Mouse (Mus musculus) kidney, embryonic 14.5 days (tissue): ENCODE measurements around the gene Mettl13. TPM values are rescaled to one million over a fixed set of nuclear protein-coding genes. Genes with fewer than 3 reads are reported as not detected.

Source experiments
- ATAC-seq: fragments of 200-750 bp; cut with Nextera tagmentation; 2 replicates; pipeline ENCODE4 v1.8.0; 2017; ENCODE audit warnings: moderate number of reproducible peaks, mild to moderate bottlenecking, moderate TSS enrichment, moderate library complexity; ENCODE audit not compliant: low FRiP score, low TSS enrichment
- H3K27ac ChIP-seq: fragments of 300-500 bp; sonication (generic); 2 replicates; pipeline ENCODE4 v1.5.1; 2014; ENCODE audit warnings: low read depth, mild to moderate bottlenecking, low read length, moderate library complexity, mixed read lengths
- H3K27me3 ChIP-seq: fragments of 300-500 bp; sonication (generic); 2 replicates; pipeline ENCODE4 v1.6.1; 2014; ENCODE audit warnings: mild to moderate bottlenecking, low read length; ENCODE audit not compliant: control insufficient read depth, insufficient read depth
- H3K36me3 ChIP-seq: fragments of 300-500 bp; sonication (generic); 2 replicates; pipeline ENCODE4 v1.6.1; 2014; ENCODE audit warnings: low read length, mixed read lengths; ENCODE audit not compliant: control insufficient read depth, insufficient read depth
- H3K4me1 ChIP-seq: fragments of 300-500 bp; sonication (generic); 2 replicates; pipeline ENCODE4 v1.6.1; 2014; ENCODE audit warnings: low read length, mixed read lengths; ENCODE audit not compliant: control insufficient read depth, insufficient read depth
- H3K4me2 ChIP-seq: fragments of 300-500 bp; sonication (generic); replicated peaks from 2 replicates; pipeline ENCODE4 v1.6.1; 2014; ENCODE audit warnings: low read depth, mild to moderate bottlenecking, low read length
- H3K4me3 ChIP-seq: fragments of 300-500 bp; sonication (generic); 2 replicates; pipeline ENCODE4 v1.5.1; 2014; ENCODE audit warnings: mild to moderate bottlenecking, low read length
- H3K9ac ChIP-seq: fragments of 300-500 bp; sonication (generic); 2 replicates; pipeline ENCODE4 v1.6.1; 2014; ENCODE audit warnings: low read depth, mild to moderate bottlenecking, low read length, moderate library complexity
- H3K9me3 ChIP-seq: fragments of 300-500 bp; sonication (generic); 2 replicates; pipeline ENCODE4 v1.6.1; 2016; ENCODE audit warnings: low read length; ENCODE audit not compliant: control insufficient read depth
- WGBS: fragments of 180-500 bp; shearing (Covaris S2); extraction: QIAGEN DNeasy Blood & Tissue Kit; methylation state at CpG from one replicate; pipeline ENCODE4 v1.1.7; 2014; 5-methylcytosine and 5-hydroxymethylcytosine counted together
- polyA plus RNA-seq: library from polyadenylated mRNA; unstranded; fragments of >200 nt; fragmentation: Nextera tagmentation; extraction: Ambion mirVana; gene quantifications from 2 replicates; pipeline ENCODE4 v1.2.1, GENCODE M21; 2014

Gene Mettl13
- polyA plus RNA-seq, 1 experiment from 2014 or later, result 19.3 TPM

- 63% methylated on average over 10 of the region's 10 CpGs for WGBS
- ATAC-seq, result no peak
- no peaks in the 10 kb centered on the region for H3K27me3 ChIP-seq
- H3K27ac ChIP-seq, result no peak overlapping the region
- H3K9me3 ChIP-seq, result no peaks in the 10 kb centered on the region
- peak overlapping the region; percentile 75 for H3K4me2 ChIP-seq
- peaks cover 21% of the 10 kb centered on the region; the same call in 1 of the 2 replicates for H3K36me3 ChIP-seq
- peak overlapping the region; percentile 68 for H3K4me3 ChIP-seq
- peak overlapping the region; percentile 71 for H3K9ac ChIP-seq
- peaks cover 8% of the 10 kb centered on the region for H3K4me1 ChIP-seq
Measured at GRCm38 (mm10) chr1:162548917-162549613, 714 bp upstream of the Mettl13 start.

- H3K27ac ChIP-seq, result no peak overlapping the region
- peak overlapping the region; percentile 75 for H3K4me2 ChIP-seq
- 4% methylated on average over 10 of the region's 10 CpGs for WGBS
Measured at GRCm38 (mm10) chr1:162547607-162548006, 744 bp downstream of the Mettl13 start.

GRCm38 (mm10) chr1:162543231-162543630, 5.1 kb downstream of the Mettl13 start:
- H3K36me3 ChIP-seq, result peaks cover 74% of the 10 kb centered on the region
- H3K4me1 ChIP-seq, result peaks cover 8% of the 10 kb centered on the region
- 78% methylated on average over 1 of the region's 1 CpGs for WGBS
- H3K9me3 ChIP-seq, result no peaks in the 10 kb centered on the region
- no peaks in the 10 kb centered on the region for H3K27me3 ChIP-seq
- ATAC-seq, result no peak
- no peak overlapping the region for H3K27ac ChIP-seq
- H3K9ac ChIP-seq, result no peak overlapping the region
- no peak overlapping the region for H3K4me2 ChIP-seq
- no peak overlapping the region for H3K4me3 ChIP-seq

More at GRCm38 (mm10) chr1:162547607-162548006, 744 bp downstream of the Mettl13 start:
- Histone ChIP-seq H3K27me3 (no peaks in the 10 kb centered on the region), H3K9ac (peak overlapping the region; percentile 71), H3K36me3 (peaks cover 32% of the 10 kb centered on the region), H3K4me1 (peaks cover 8% of the 10 kb centered on the region), H3K4me3 (peak overlapping the region; percentile 68), H3K9me3 (no peaks in the 10 kb centered on the region)
- ATAC-seq, result no peak

- Histone ChIP-seq H3K9me3 (no peaks in the 10 kb centered on the region), H3K36me3 (peaks cover 51% of the 10 kb centered on the region), H3K9ac (no peak overlapping the region), H3K4me2 (no peak overlapping the region), H3K4me3 (no peak overlapping the region), H3K4me1 (no peaks in the 10 kb centered on the region), H3K27ac (no peak overlapping the region), H3K27me3 (no peaks in the 10 kb centered on the region)
- ATAC-seq, result no peak
- WGBS, result 95% methylated on average over 14 of the region's 14 CpGs
Measured at GRCm38 (mm10) chr1:162533766-162534560, 14.4 kb downstream of the Mettl13 start.

GRCm38 (mm10) chr1:162532330-162532729, 16.0 kb downstream of the Mettl13 start:
- no peak overlapping the region for H3K9ac ChIP-seq
- ATAC-seq, result no peak
- H3K27me3 ChIP-seq, result no peaks in the 10 kb centered on the region
- WGBS, result 65% methylated on average over 4 of the region's 4 CpGs
- H3K27ac ChIP-seq, result no peak overlapping the region
- H3K36me3 ChIP-seq, result peaks cover 41% of the 10 kb centered on the region
- no peaks in the 10 kb centered on the region for H3K4me1 ChIP-seq
- peaks cover 6% of the 10 kb centered on the region; the same call in 1 of the 2 replicates for H3K9me3 ChIP-seq
- H3K4me2 ChIP-seq, result no peak overlapping the region
- no peak overlapping the region for H3K4me3 ChIP-seq

- Histone ChIP-seq H3K9me3 (peaks cover 6% of the 10 kb centered on the region; the same call in 1 of the 2 replicates), H3K4me3 (no peak overlapping the region), H3K4me1 (no peaks in the 10 kb centered on the region), H3K36me3 (peaks cover 33% of the 10 kb centered on the region), H3K27ac (no peak overlapping the region), H3K4me2 (no peak overlapping the region), H3K9ac (no peak overlapping the region), H3K27me3 (no peaks in the 10 kb centered on the region)
- no peak for ATAC-seq
- WGBS, result 71% methylated on average over 4 of the region's 4 CpGs
Measured at GRCm38 (mm10) chr1:162531584-162531983, 16.8 kb downstream of the Mettl13 start.

- Histone ChIP-seq H3K4me3 (no peak overlapping the region), H3K4me1 (no peaks in the 10 kb centered on the region), H3K4me2 (no peak overlapping the region), H3K27ac (no peak overlapping the region), H3K9ac (no peak overlapping the region), H3K9me3 (peaks cover 6% of the 10 kb centered on the region; the same call in 1 of the 2 replicates), H3K27me3 (no peaks in the 10 kb centered on the region), H3K36me3 (peaks cover 24% of the 10 kb centered on the region)
- no peak for ATAC-seq
- WGBS, result 97% methylated on average over 1 of the region's 1 CpGs
Measured at GRCm38 (mm10) chr1:162530666-162531065, 17.7 kb downstream of the Mettl13 start.

GRCm38 (mm10) chr1:162529651-162530050, 18.7 kb downstream of the Mettl13 start:
- H3K9ac ChIP-seq, result no peak overlapping the region
- WGBS, result 68% methylated on average over 2 of the region's 2 CpGs
- H3K4me1 ChIP-seq, result no peaks in the 10 kb centered on the region
- no peak for ATAC-seq
- no peak overlapping the region for H3K4me3 ChIP-seq
- peaks cover 6% of the 10 kb centered on the region; the same call in 1 of the 2 replicates for H3K9me3 ChIP-seq
- no peaks in the 10 kb centered on the region for H3K27me3 ChIP-seq
- no peak overlapping the region for H3K4me2 ChIP-seq
- H3K36me3 ChIP-seq, result peaks cover 14% of the 10 kb centered on the region
- no peak overlapping the region for H3K27ac ChIP-seq

- H3K4me2 ChIP-seq, result no peak overlapping the region
- no peaks in the 10 kb centered on the region for H3K9me3 ChIP-seq
- H3K4me1 ChIP-seq, result no peaks in the 10 kb centered on the region
- no peak for ATAC-seq
- no peak overlapping the region for H3K4me3 ChIP-seq
- H3K36me3 ChIP-seq, result no peaks in the 10 kb centered on the region
- WGBS, result 81% methylated on average over 1 of the region's 1 CpGs
- no peak overlapping the region for H3K9ac ChIP-seq
- no peaks in the 10 kb centered on the region for H3K27me3 ChIP-seq
- no peak overlapping the region for H3K27ac ChIP-seq
Measured at GRCm38 (mm10) chr1:162515116-162515515, 33.2 kb downstream of the Mettl13 start.
